Mouse (Mus musculus) MEL (cell line): ENCODE results near the gene F930015N05Rik. TPM values are rescaled to one million over a fixed set of nuclear protein-coding genes. Genes with fewer than 3 reads are reported as not detected.

ENCODE experiments used
- DNase-seq: peaks from one replicate; pipeline ENCODE4 v3.0.0; 2011; ENCODE audit warnings: low read depth, low spot score
- H3K27ac ChIP-seq: 2 replicates; pipeline ENCODE4 v1.5.1; 2012; ENCODE audit warnings: low read depth, mild to moderate bottlenecking, control low read depth, low read length, moderate library complexity; ENCODE audit not compliant: control insufficient read depth
- H3K27me3 ChIP-seq, 2 experiments: fragments of 150-350 bp in 1 of 2; sonication (generic) in 1 of 2; 2 replicates each; pipeline ENCODE4 v1.6.1; 2012; ENCODE audit warnings: low read length in 2 of 2, mild to moderate bottlenecking in 2 of 2, improper control_type of control experiment in 1 of 2, moderate library complexity in 1 of 2; ENCODE audit not compliant: insufficient read depth in 2 of 2, control insufficient read depth in 1 of 2
- H3K36me3 ChIP-seq, 2 experiments: 2 replicates each; pipeline ENCODE4 v1.6.1; 2012 to 2014; ENCODE audit warnings: low read length in 2 of 2, improper control_type of control experiment in 1 of 2, inconsistent platforms in 1 of 2, mild to moderate bottlenecking in 1 of 2; ENCODE audit not compliant: insufficient read depth in 2 of 2, control insufficient read depth in 1 of 2
- H3K4me1 ChIP-seq, 2 experiments: fragments of 150-350 bp in 1 of 2; sonication (generic) in 1 of 2; 2 replicates each; pipeline ENCODE4 v1.6.1; 2012; ENCODE audit warnings: low read length in 2 of 2, improper control_type of control experiment in 1 of 2, mild to moderate bottlenecking in 1 of 2; ENCODE audit not compliant: insufficient read depth in 2 of 2, control insufficient read depth in 1 of 2
- H3K4me3 ChIP-seq, 2 experiments: fragments of 150-350 bp in 1 of 2; sonication (generic) in 1 of 2; 2 replicates each; pipeline ENCODE4 v1.5.1; 2012; ENCODE audit warnings: low read depth in 2 of 2, low read length in 2 of 2, mild to moderate bottlenecking in 2 of 2, moderate library complexity in 2 of 2, control low read depth in 1 of 2, improper control_type of control experiment in 1 of 2; ENCODE audit not compliant: control insufficient read depth in 1 of 2, insufficient read depth in 1 of 2
- H3K79me2 ChIP-seq: 2 replicates; pipeline ENCODE4 v1.6.1; 2012; ENCODE audit warnings: mild to moderate bottlenecking, low read length, moderate library complexity; ENCODE audit not compliant: control insufficient read depth, poor library complexity, insufficient read depth
- H3K9ac ChIP-seq: 2 replicates; pipeline ENCODE4 v1.6.1; 2012; ENCODE audit warnings: low read depth, mild to moderate bottlenecking, control low read depth, low read length, moderate library complexity; ENCODE audit not compliant: control insufficient read depth, poor library complexity, severe bottlenecking
- H3K9me3 ChIP-seq: fragments of 150-350 bp; sonication (generic); replicated peaks from 2 replicates; pipeline ENCODE4 v1.6.1; 2012; ENCODE audit warnings: mild to moderate bottlenecking, low read length, improper control_type of control experiment, moderate library complexity; ENCODE audit not compliant: insufficient read depth
- CHD1 ChIP-seq: IDR thresholded peaks from 2 replicates; pipeline ENCODE4 v1.6.1; 2012; ENCODE audit warnings: low read depth, mild to moderate bottlenecking, inconsistent platforms, low read length, improper control_type of control experiment
- CTCF ChIP-seq, 3 experiments: IDR thresholded peaks in 2 of 3; conservative IDR thresholded peaks in 1 of 3; 2 replicates each; pipeline ENCODE4 v1.5.1; 2011 to 2012; ENCODE audit warnings: low read length in 3 of 3, low read depth in 2 of 3, mild to moderate bottlenecking in 2 of 3, improper control_type of control experiment in 1 of 3, inconsistent platforms in 1 of 3, mixed read lengths in 1 of 3, moderate library complexity in 1 of 3; ENCODE audit not compliant: control insufficient read depth in 1 of 3, insufficient read depth in 1 of 3, poor library complexity in 1 of 3, severe bottlenecking in 1 of 3
- ELF1 ChIP-seq: IDR thresholded peaks from 2 replicates; pipeline ENCODE4 v1.6.1; 2014; ENCODE audit warnings: low read depth, mild to moderate bottlenecking, inconsistent platforms, low read length, improper control_type of control experiment, moderate library complexity
- EP300 ChIP-seq, 2 experiments: IDR thresholded peaks; 2 replicates each; pipeline ENCODE4 v1.6.1; 2011; ENCODE audit warnings: improper control_type of control experiment in 2 of 2, low read length in 2 of 2, low read depth in 1 of 2, mild to moderate bottlenecking in 1 of 2
- ETS1 ChIP-seq: IDR thresholded peaks from 2 replicates; pipeline ENCODE4 v1.6.1; 2012; ENCODE audit warnings: low read depth, mild to moderate bottlenecking, inconsistent platforms, low read length, improper control_type of control experiment, moderate library complexity
- GATA1 ChIP-seq: IDR thresholded peaks from 2 replicates; pipeline ENCODE4 v1.6.1; 2011; ENCODE audit warnings: low read depth, low read length, improper control_type of control experiment
- HCFC1 ChIP-seq: IDR thresholded peaks from 2 replicates; pipeline ENCODE4 v1.6.1; 2012; ENCODE audit warnings: low read depth, mild to moderate bottlenecking, inconsistent platforms, low read length, improper control_type of control experiment, moderate library complexity
- JUND ChIP-seq: IDR thresholded peaks from 2 replicates; pipeline ENCODE4 v1.6.1; 2011; ENCODE audit warnings: low read depth, mild to moderate bottlenecking, improper control_type of control experiment, low read length
- MAZ ChIP-seq: IDR thresholded peaks from 2 replicates; pipeline ENCODE4 v1.6.1; 2012; ENCODE audit warnings: low read depth, mild to moderate bottlenecking, inconsistent platforms, low read length, improper control_type of control experiment
- MEF2A ChIP-seq: IDR thresholded peaks from 2 replicates; pipeline ENCODE4 v1.6.1; 2014; ENCODE audit warnings: low read depth, mild to moderate bottlenecking, inconsistent platforms, low read length, improper control_type of control experiment; ENCODE audit not compliant: poor library complexity, insufficient replicate concordance, severe bottlenecking; ENCODE audit errors: extremely low read depth
- NELFE ChIP-seq: IDR thresholded peaks from 2 replicates; pipeline ENCODE4 v1.6.1; 2011; ENCODE audit warnings: low read depth, low read length, improper control_type of control experiment
- NRF1 ChIP-seq: IDR thresholded peaks from 2 replicates; pipeline ENCODE4 v1.6.1; 2014; ENCODE audit warnings: low read depth, mild to moderate bottlenecking, inconsistent platforms, low read length, improper control_type of control experiment, moderate library complexity; ENCODE audit not compliant: poor library complexity, insufficient read depth, severe bottlenecking
- POLR2A ChIP-seq, 2 experiments: IDR thresholded peaks; 2 replicates each; pipeline ENCODE4 v1.6.1; 2011 to 2012; ENCODE audit warnings: low read length in 2 of 2, mild to moderate bottlenecking in 2 of 2, control low read depth in 1 of 2, improper control_type of control experiment in 1 of 2, low read depth in 1 of 2, moderate library complexity in 1 of 2; ENCODE audit not compliant: control insufficient read depth in 1 of 2, insufficient read depth in 1 of 2, poor library complexity in 1 of 2
- RAD21 ChIP-seq: IDR thresholded peaks from 2 replicates; pipeline ENCODE4 v1.6.1; 2011; ENCODE audit warnings: mild to moderate bottlenecking, low read depth, low read length, improper control_type of control experiment
- SMC3 ChIP-seq: IDR thresholded peaks from 2 replicates; pipeline ENCODE4 v1.6.1; 2011; ENCODE audit warnings: low read depth, low read length, improper control_type of control experiment
- TBP ChIP-seq: IDR thresholded peaks from 2 replicates; pipeline ENCODE4 v1.8.0; 2011; ENCODE audit warnings: low read depth, low read length, improper control_type of control experiment
- UBTF ChIP-seq: IDR thresholded peaks from 2 replicates; pipeline ENCODE4 v1.6.1; 2012; ENCODE audit warnings: low read depth, mild to moderate bottlenecking, inconsistent platforms, low read length, improper control_type of control experiment, moderate library complexity, borderline replicate concordance; ENCODE audit not compliant: insufficient read depth
- USF1 ChIP-seq: IDR thresholded peaks from 2 replicates; pipeline ENCODE4 v1.6.1; 2014; ENCODE audit warnings: low read depth, mild to moderate bottlenecking, inconsistent platforms, low read length, improper control_type of control experiment, moderate library complexity
- ZC3H11A ChIP-seq: IDR thresholded peaks from 2 replicates; pipeline ENCODE4 v1.6.1; 2012; ENCODE audit warnings: low read depth, mild to moderate bottlenecking, inconsistent platforms, low read length, improper control_type of control experiment
- ZKSCAN1 ChIP-seq: IDR thresholded peaks from 2 replicates; pipeline ENCODE4 v1.6.1; 2012; ENCODE audit warnings: low read depth, mild to moderate bottlenecking, inconsistent platforms, low read length, improper control_type of control experiment, moderate library complexity
- ZMIZ1 ChIP-seq: IDR thresholded peaks from 2 replicates; pipeline ENCODE4 v1.6.1; 2012; ENCODE audit warnings: low read depth, mild to moderate bottlenecking, inconsistent platforms, low read length, improper control_type of control experiment, moderate library complexity
- ZNF384 ChIP-seq: IDR thresholded peaks from 2 replicates; pipeline ENCODE4 v1.6.1; 2012; ENCODE audit warnings: low read depth, mild to moderate bottlenecking, inconsistent platforms, low read length, improper control_type of control experiment
- polyA plus RNA-seq, 2 experiments: library from polyadenylated mRNA; stranded (reverse) in 1 of 2; unstranded in 1 of 2; fragments of >175 nt in 1 of 2; fragments of >200 nt in 1 of 2; gene quantifications; 2 replicates each; pipeline versions ENCODE4 v1.2.1 to v1.2.4; 2012; ENCODE audit warnings: low replicate concordance in 2 of 2, low read depth in 1 of 2; ENCODE audit not compliant: insufficient read length in 2 of 2, insufficient read depth in 1 of 2, missing spikeins in 1 of 2
- total RNA-seq: library from RNA; depleted of rRNA; stranded (reverse); fragments of 300-350 nt; gene quantifications from 2 replicates; pipeline ENCODE4 v1.2.3, GENCODE M21; 2012; rRNA removed

The F930015N05Rik gene
- not detected in 2 replicates for total RNA-seq
- polyA plus RNA-seq, result not detected

DNA sequence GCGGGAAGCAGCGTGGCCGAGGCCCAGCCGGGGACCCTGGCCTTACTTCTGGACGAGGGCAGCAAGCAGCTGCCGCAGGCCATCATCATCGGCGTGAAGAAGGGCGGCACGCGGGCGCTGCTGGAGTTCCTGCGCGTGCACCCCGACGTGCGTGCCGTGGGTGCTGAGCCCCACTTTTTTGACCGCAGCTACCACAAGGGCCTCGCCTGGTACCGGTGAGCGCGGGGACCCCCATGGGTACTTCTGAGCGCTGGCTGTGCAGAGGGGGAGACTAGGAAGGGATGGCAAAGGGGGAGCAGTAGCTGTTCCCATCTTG is at the start of gene F930015N05Rik:
Gene F930015N05Rik (minus strand): TSS at position 242 of the 316 bp plus-strand sequence.
- no peaks in the 10 kb centered on the region for H3K9me3 ChIP-seq
- H3K27ac ChIP-seq, result no peak within 1 kb of the TSS
- no peak within 1 kb of the TSS for H3K4me3 ChIP-seq
- H3K79me2 ChIP-seq, result no peaks in the 10 kb centered on the region
- no peaks in the 10 kb centered on the region for H3K4me1 ChIP-seq
- TF ChIP-seq ZKSCAN1 (no peak), JUND (no peak)
- no peaks in the 10 kb centered on the region for H3K36me3 ChIP-seq
- DNase-seq, result no peak
- H3K9ac ChIP-seq, result no peak within 1 kb of the TSS
- no peaks in the 10 kb centered on the region for H3K27me3 ChIP-seq

DNA sequence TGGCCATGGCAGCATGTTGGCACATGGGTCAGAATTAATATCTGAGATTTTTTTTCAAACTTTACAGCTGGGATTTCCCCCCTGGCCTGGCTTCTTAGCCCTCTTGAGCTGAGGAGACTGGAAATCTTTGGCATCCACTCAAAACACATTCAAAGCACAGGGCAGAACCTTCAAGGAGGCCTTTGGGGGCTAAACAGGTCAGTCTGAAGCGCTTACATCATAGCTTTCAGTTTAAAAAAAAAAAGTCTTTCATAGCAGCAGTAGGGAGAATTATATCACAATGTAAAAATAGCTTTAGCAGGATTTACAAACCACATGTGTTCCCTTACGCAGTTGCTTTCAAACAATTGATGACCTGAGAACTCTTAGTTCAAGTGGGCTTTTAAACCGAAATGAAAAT is 45.0 kb upstream of the F930015N05Rik start:
- H3K9me3 ChIP-seq, result no peaks in the 10 kb centered on the region
- H3K79me2 ChIP-seq, result no peaks in the 10 kb centered on the region
- H3K27ac ChIP-seq, result no peak overlapping the region
- no peak overlapping the region for H3K9ac ChIP-seq
- no peaks in the 10 kb centered on the region for H3K36me3 ChIP-seq
- DNase-seq, result no peak
- H3K27me3 ChIP-seq, result no peaks in the 10 kb centered on the region; a peak in 1 of 4 replicates
- H3K4me3 ChIP-seq, result no peak overlapping the region
- TF ChIP-seq USF1, result no peak
- no peak for TF ChIP-seq ETS1
- no peak for TF ChIP-seq HCFC1
- TF ChIP-seq MEF2A, result no peak
- TF ChIP-seq ZC3H11A, result no peak
- TF ChIP-seq POLR2A (IDR thresholded peaks at IDR 0.05; ENCODE audit: control insufficient read depth in 1 of 2, insufficient read depth in 1 of 2, low read depth in 1 of 2, low read length in 2 of 2, poor library complexity in 1 of 2), result no peak
- no peak for TF ChIP-seq RAD21
- no peak for TF ChIP-seq NRF1
- no peak for TF ChIP-seq MAZ
- TF ChIP-seq SMC3, result no peak
- TF ChIP-seq CTCF (IDR thresholded peaks at IDR 0.05 in 2 of 3, conservative IDR thresholded peaks at IDR 0.05 in 1 of 3; ENCODE audit: control insufficient read depth in 1 of 3, insufficient read depth in 1 of 3, low read depth in 2 of 3, low read length in 3 of 3, poor library complexity in 1 of 3, severe bottlenecking in 1 of 3), result no peak
- no peaks in the 10 kb centered on the region for H3K4me1 ChIP-seq

DNA sequence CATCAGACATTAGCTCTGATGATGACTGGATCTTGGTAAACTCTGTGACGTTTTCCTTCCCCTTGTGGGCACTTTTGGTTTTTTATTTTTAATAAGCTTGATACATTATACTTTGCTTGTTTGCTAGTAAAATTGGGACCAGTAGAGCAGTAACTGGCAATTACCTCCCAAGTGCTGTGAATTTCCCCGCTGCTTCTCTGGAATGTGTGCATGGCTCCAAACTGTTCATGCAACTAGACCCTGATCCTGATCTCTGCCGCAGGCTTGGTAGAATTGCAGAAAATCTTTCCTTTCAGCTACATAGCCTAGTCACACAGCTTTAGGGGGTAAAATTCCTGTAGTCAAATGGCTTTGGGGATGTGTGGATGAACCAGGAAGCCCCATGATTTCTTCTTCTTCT is 37.2 kb upstream of the F930015N05Rik start:
- H3K4me3 ChIP-seq, result no peak overlapping the region
- no peaks in the 10 kb centered on the region for H3K36me3 ChIP-seq
- H3K79me2 ChIP-seq, result no peaks in the 10 kb centered on the region
- no peaks in the 10 kb centered on the region for H3K27me3 ChIP-seq
- DNase-seq, result no peak
- no peaks in the 10 kb centered on the region for H3K9me3 ChIP-seq
- H3K27ac ChIP-seq, result no peak overlapping the region
- H3K9ac ChIP-seq, result no peak overlapping the region
- no peak for TF ChIP-seq ZC3H11A
- no peak for TF ChIP-seq UBTF
- no peak for TF ChIP-seq EP300 (IDR thresholded peaks at IDR 0.05; ENCODE audit: low read depth in 1 of 2, low read length in 2 of 2)
- TF ChIP-seq NRF1, result no peak
- no peak for TF ChIP-seq ZMIZ1
- TF ChIP-seq ZKSCAN1, result no peak
- TF ChIP-seq GATA1, result no peak
- no peak for TF ChIP-seq ELF1
- no peak for TF ChIP-seq HCFC1
- no peak for TF ChIP-seq MEF2A
- no peak for TF ChIP-seq RAD21
- no peak for TF ChIP-seq NELFE
- TF ChIP-seq CHD1, result no peak
- no peak for TF ChIP-seq SMC3
- TF ChIP-seq TBP, result no peak
- TF ChIP-seq ZNF384, result no peak
- TF ChIP-seq, all 39 proteins: peak for 0
- H3K4me1 ChIP-seq, result no peaks in the 10 kb centered on the region
